In the genomic region with DNA sequence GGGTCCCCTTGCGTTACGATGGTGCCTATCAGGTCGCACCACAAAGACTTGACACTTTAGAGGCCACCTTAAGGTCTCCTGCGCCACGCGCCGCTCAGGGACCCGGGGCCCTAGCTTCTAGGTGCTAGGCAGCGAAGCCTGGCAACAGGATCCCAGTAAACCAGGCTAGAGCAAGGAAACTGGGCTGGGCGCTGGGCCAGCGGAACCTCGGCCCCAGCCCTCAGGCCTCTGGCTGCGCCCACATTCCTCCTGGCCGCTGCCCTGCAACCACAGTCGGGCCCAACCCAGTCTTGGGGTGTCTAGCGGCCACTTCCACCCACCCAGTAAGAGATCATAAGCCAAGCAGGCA, we compare ENCODE assay signal across 8 mouse cellular contexts. TPM values are rescaled to one million over a fixed set of nuclear protein-coding genes. Genes with fewer than 3 reads are reported as not detected.
DNase-seq lines count a peak whose midpoint lies in the region; ATAC-seq and TF ChIP-seq lines count a peak whose summit lies in the region.

No protein-coding gene starts in this region.

- no peak for DNase-seq in cerebellum, postnatal 36 days
- DNase-seq in 3T3-L1 (ENCODE audit: low read depth, low spot score) = peak; percentile 92
- DNase-seq in midbrain, postnatal 0 days (ENCODE audit: low spot score) = peak; percentile 68
- no peak for DNase-seq in B cell, adult 2 months

- TF ChIP-seq CTCF in midbrain, postnatal 0 days (IDR thresholded peaks at IDR 0.05) = no peak

- H3K4me3 ChIP-seq in embryonic facial prominence, embryonic 13.5 days = peak overlapping the region; percentile 91
- peak overlapping the region; percentile 80 for H3K4me3 ChIP-seq in hindbrain, embryonic 15.5 days
- H3K4me3 ChIP-seq in liver, embryonic 12.5 days = peak overlapping the region; percentile 97
- peak overlapping the region; percentile 96 for H3K4me3 ChIP-seq in midbrain, postnatal 0 days (ENCODE audit: low read depth, low read length)

- H3K4me2 ChIP-seq in embryonic facial prominence, embryonic 13.5 days = peak overlapping the region; percentile 76
- H3K4me2 ChIP-seq in hindbrain, embryonic 15.5 days = peak overlapping the region; percentile 63
- H3K4me2 ChIP-seq in liver, embryonic 12.5 days = peak overlapping the region; percentile 100
- peak overlapping the region; percentile 81 for H3K4me2 ChIP-seq in midbrain, postnatal 0 days (ENCODE audit: low read depth, low read length, poor library complexity, severe bottlenecking)

- H3K4me1 ChIP-seq in embryonic facial prominence, embryonic 13.5 days = peaks cover 42% of the 10 kb centered on the region
- peaks cover 39% of the 10 kb centered on the region for H3K4me1 ChIP-seq in hindbrain, embryonic 15.5 days (replicated peaks)
- peaks cover 90% of the 10 kb centered on the region for H3K4me1 ChIP-seq in liver, embryonic 12.5 days
- peaks cover 16% of the 10 kb centered on the region for H3K4me1 ChIP-seq in midbrain, postnatal 0 days (ENCODE audit: insufficient read depth, low read length)

- 3% methylated on average over 16 of the region's 16 CpGs for WGBS in embryonic facial prominence, embryonic 13.5 days
- 3% methylated on average over 16 of the region's 16 CpGs for WGBS in hindbrain, embryonic 15.5 days
- WGBS in liver, embryonic 12.5 days (ENCODE audit: insufficient replicate concordance) = 3% methylated on average over 16 of the region's 16 CpGs
- 3% methylated on average over 16 of the region's 16 CpGs for WGBS in midbrain, postnatal 0 days

- peak overlapping the region; percentile 99 for H3K27ac ChIP-seq in embryonic facial prominence, embryonic 13.5 days
- H3K27ac ChIP-seq in hindbrain, embryonic 15.5 days (replicated peaks) = peak overlapping the region; percentile 94
- peak overlapping the region; percentile 93 for H3K27ac ChIP-seq in liver, embryonic 12.5 days
- H3K27ac ChIP-seq in midbrain, postnatal 0 days (ENCODE audit: low read depth, low read length) = peak overlapping the region; percentile 97

- no peaks in the 10 kb centered on the region for H3K9me3 ChIP-seq in embryonic facial prominence, embryonic 13.5 days
- H3K9me3 ChIP-seq in hindbrain, embryonic 15.5 days = no peaks in the 10 kb centered on the region
- H3K9me3 ChIP-seq in liver, embryonic 12.5 days (replicated peaks) = no peaks in the 10 kb centered on the region
- no peaks in the 10 kb centered on the region for H3K9me3 ChIP-seq in midbrain, postnatal 0 days (ENCODE audit: low read length)

- H3K27me3 ChIP-seq in embryonic facial prominence, embryonic 13.5 days = no peaks in the 10 kb centered on the region
- no peaks in the 10 kb centered on the region for H3K27me3 ChIP-seq in hindbrain, embryonic 15.5 days
- no peaks in the 10 kb centered on the region for H3K27me3 ChIP-seq in liver, embryonic 12.5 days (replicated peaks)
- no peaks in the 10 kb centered on the region for H3K27me3 ChIP-seq in midbrain, postnatal 0 days (ENCODE audit: insufficient read depth, low read length)

- peaks cover 28% of the 10 kb centered on the region for H3K36me3 ChIP-seq in embryonic facial prominence, embryonic 13.5 days
- H3K36me3 ChIP-seq in hindbrain, embryonic 15.5 days = peaks cover 3% of the 10 kb centered on the region
- H3K36me3 ChIP-seq in liver, embryonic 12.5 days = peaks cover 40% of the 10 kb centered on the region
- peaks cover 12% of the 10 kb centered on the region; the same call in 1 of the 2 replicates for H3K36me3 ChIP-seq in midbrain, postnatal 0 days (ENCODE audit: insufficient read depth, low read length)

- 0 out of 2 replicates have a peak, but pooled peaks have one; percentile 18 for ATAC-seq in cerebellum, adult (ENCODE audit: insufficient number of reproducible peaks, low FRiP score, low TSS enrichment)
- no peak for ATAC-seq in embryonic facial prominence, embryonic 13.5 days (ENCODE audit: insufficient number of reproducible peaks, insufficient read depth, low FRiP score, low TSS enrichment, low read depth)
- ATAC-seq in hindbrain, embryonic 15.5 days (ENCODE audit: low FRiP score, low read depth) = peak; percentile 53
- ATAC-seq in liver, embryonic 12.5 days = peak; percentile 19
- no peak for ATAC-seq in midbrain, postnatal 0 days (ENCODE audit: low FRiP score)

- peak overlapping the region; percentile 96 for H3K9ac ChIP-seq in embryonic facial prominence, embryonic 13.5 days
- peak overlapping the region; percentile 37 for H3K9ac ChIP-seq in hindbrain, embryonic 15.5 days
- H3K9ac ChIP-seq in liver, embryonic 12.5 days = peak overlapping the region; percentile 99
- peak overlapping the region; percentile 99 for H3K9ac ChIP-seq in midbrain, postnatal 0 days (replicated peaks; ENCODE audit: low read length, poor library complexity, severe bottlenecking)

RNA-seq across cellular contexts. Expression of a gene that starts 0.3 kb away (rescaled TPM):
- 91.5 and 103 TPM in 2 replicates for polyA plus RNA-seq in embryonic facial prominence, embryonic 13.5 days (2015; fragmentation: Nextera tagmentation; extraction: Ambion mirVana)
- polyA plus RNA-seq in hindbrain, embryonic 15.5 days (2015; fragmentation: Nextera tagmentation; extraction: Ambion mirVana) = 98.7 and 102 TPM in 2 replicates
- 45.4 and 47.6 TPM in 2 replicates for polyA plus RNA-seq in liver, embryonic 12.5 days (2016; fragmentation: Nextera tagmentation; extraction: Ambion mirVana)
- total RNA-seq in midbrain, postnatal 0 days (2014; rRNA removed) = 80.5 and 89.5 TPM in 2 replicates
- 68.4 and 71.1 TPM in 2 replicates for polyA plus RNA-seq in midbrain, postnatal 0 days (2015; fragmentation: Nextera tagmentation; extraction: Ambion mirVana)

RNA-seq across cellular contexts. Expression of a gene that starts 10.7 kb away (rescaled TPM):
- polyA plus RNA-seq in embryonic facial prominence, embryonic 13.5 days (2015; fragmentation: Nextera tagmentation; extraction: Ambion mirVana) = 17.4 and 18.1 TPM in 2 replicates
- 7.5 and 8.5 TPM in 2 replicates for polyA plus RNA-seq in hindbrain, embryonic 15.5 days (2015; fragmentation: Nextera tagmentation; extraction: Ambion mirVana)
- polyA plus RNA-seq in liver, embryonic 12.5 days (2016; fragmentation: Nextera tagmentation; extraction: Ambion mirVana) = 12.2 and 13.7 TPM in 2 replicates
- 7.1 and 7.6 TPM in 2 replicates for total RNA-seq in midbrain, postnatal 0 days (2014; rRNA removed)
- polyA plus RNA-seq in midbrain, postnatal 0 days (2015; fragmentation: Nextera tagmentation; extraction: Ambion mirVana) = 4.5 and 5.7 TPM in 2 replicates

RNA-seq across cellular contexts. Expression of a gene that starts 10.8 kb away (rescaled TPM):
- polyA plus RNA-seq in embryonic facial prominence, embryonic 13.5 days (2015; fragmentation: Nextera tagmentation; extraction: Ambion mirVana) = 15.4 and 17.2 TPM in 2 replicates
- polyA plus RNA-seq in hindbrain, embryonic 15.5 days (2015; fragmentation: Nextera tagmentation; extraction: Ambion mirVana) = 12.8 and 13.2 TPM in 2 replicates
- polyA plus RNA-seq in liver, embryonic 12.5 days (2016; fragmentation: Nextera tagmentation; extraction: Ambion mirVana) = 62.6 and 67.1 TPM in 2 replicates
- total RNA-seq in midbrain, postnatal 0 days (2014; rRNA removed) = 12.6 and 24.0 TPM in 2 replicates
- polyA plus RNA-seq in midbrain, postnatal 0 days (2015; fragmentation: Nextera tagmentation; extraction: Ambion mirVana) = 18.1 and 25.4 TPM in 2 replicates

RNA-seq across cellular contexts. Expression of a gene that starts 17.6 kb away (rescaled TPM):
- 1,597 and 1,678 TPM in 2 replicates for polyA plus RNA-seq in embryonic facial prominence, embryonic 13.5 days (2015; fragmentation: Nextera tagmentation; extraction: Ambion mirVana)
- polyA plus RNA-seq in hindbrain, embryonic 15.5 days (2015; fragmentation: Nextera tagmentation; extraction: Ambion mirVana) = 743 and 824 TPM in 2 replicates
- 1,112 and 1,156 TPM in 2 replicates for polyA plus RNA-seq in liver, embryonic 12.5 days (2016; fragmentation: Nextera tagmentation; extraction: Ambion mirVana)
- total RNA-seq in midbrain, postnatal 0 days (2014; rRNA removed) = 753 and 863 TPM in 2 replicates
- 853 and 860 TPM in 2 replicates for polyA plus RNA-seq in midbrain, postnatal 0 days (2015; fragmentation: Nextera tagmentation; extraction: Ambion mirVana)

RNA-seq across cellular contexts. Expression of a gene that starts 22.5 kb away (rescaled TPM):
- 172 and 188 TPM in 2 replicates for polyA plus RNA-seq in embryonic facial prominence, embryonic 13.5 days (2015; fragmentation: Nextera tagmentation; extraction: Ambion mirVana)
- 58.0 and 65.7 TPM in 2 replicates for polyA plus RNA-seq in hindbrain, embryonic 15.5 days (2015; fragmentation: Nextera tagmentation; extraction: Ambion mirVana)
- 20.3 and 24.0 TPM in 2 replicates for polyA plus RNA-seq in liver, embryonic 12.5 days (2016; fragmentation: Nextera tagmentation; extraction: Ambion mirVana)
- 71.3 and 78.4 TPM in 2 replicates for total RNA-seq in midbrain, postnatal 0 days (2014; rRNA removed)
- polyA plus RNA-seq in midbrain, postnatal 0 days (2015; fragmentation: Nextera tagmentation; extraction: Ambion mirVana) = 65.0 and 65.5 TPM in 2 replicates

Comparison
In these comparisons a context has a peak if more than half of its experiments do, and no peak if none do; other contexts are left out.
1. ATAC-seq: peak in cerebellum, adult (single experiment), hindbrain, embryonic 15.5 days (single experiment) and liver, embryonic 12.5 days (single experiment); none in embryonic facial prominence, embryonic 13.5 days (single experiment) and midbrain, postnatal 0 days (single experiment).
2. DNase-seq: peak in 3T3-L1 (single experiment) and midbrain, postnatal 0 days (single experiment); none in cerebellum, postnatal 36 days (0 of 2) and B cell, adult 2 months (0 of 2).
3. H3K9ac ChIP-seq: peak in every context shown above with its lines; median percentile 99 in liver, embryonic 12.5 days; 99 in midbrain, postnatal 0 days; 96 in embryonic facial prominence, embryonic 13.5 days; 37 in hindbrain, embryonic 15.5 days.
4. Peak in every context shown above with its lines, with median percentiles within 50 percentile points of each other: H3K27ac ChIP-seq, H3K4me2 ChIP-seq and H3K4me3 ChIP-seq.